11 mouse cellular contexts compared by ENCODE assay signal in genomic region chr2:27733021-27733420, GRCm38 (mm10). TPM values are rescaled to one million over a fixed set of nuclear protein-coding genes. Genes with fewer than 3 reads are reported as not detected.
A peak's percentile ranks its signal among the peaks of the same experiment; 100 is the strongest.
DNase-seq lines count a peak whose midpoint lies in the region; ATAC-seq and TF ChIP-seq lines count a peak whose summit lies in the region.
"Had no signal": no experiment of that assay in that cellular context is flagged by ENCODE, and none has a peak within 500 bp of the region (broad histone marks: within the 10 kb centered on the region; RNA-seq: fewer than 3 reads in every experiment).

No protein-coding gene starts in this region.

- H3K4me2 ChIP-seq in heart, embryonic 13.5 days = no peak overlapping the region
- H3K4me2 ChIP-seq in lung, postnatal 0 days (replicated peaks; ENCODE audit: low read depth, low read length) = no peak overlapping the region
- no peak overlapping the region for H3K4me2 ChIP-seq in heart, embryonic 16.5 days (ENCODE audit: low read depth, low read length)
- H3K4me2 ChIP-seq in limb, embryonic 15.5 days = no peak overlapping the region
- no peak overlapping the region for H3K4me2 ChIP-seq in kidney, embryonic 16.5 days (replicated peaks; ENCODE audit: low read depth, low read length)
- H3K4me2 ChIP-seq: liver, embryonic 11.5 days had no signal

- H3K27me3 ChIP-seq in heart, embryonic 13.5 days (replicated peaks) = no peaks in the 10 kb centered on the region
- no peaks in the 10 kb centered on the region for H3K27me3 ChIP-seq in lung, postnatal 0 days (replicated peaks; ENCODE audit: insufficient read depth, low read length)
- H3K27me3 ChIP-seq in heart, embryonic 16.5 days (ENCODE audit: control insufficient read depth, insufficient read depth, low read length) = no peaks in the 10 kb centered on the region
- H3K27me3 ChIP-seq in limb, embryonic 15.5 days = no peaks in the 10 kb centered on the region
- H3K27me3 ChIP-seq in kidney, embryonic 16.5 days (ENCODE audit: insufficient read depth, low read length) = no peaks in the 10 kb centered on the region

- intact Hi-C loops in heart, postnatal 10 days (cut with DNase I) = no loop called here

- ATAC-seq in heart, embryonic 13.5 days (ENCODE audit: extremely low read depth, insufficient number of reproducible peaks, low FRiP score, low TSS enrichment) = no peak
- no peak for ATAC-seq in lung, postnatal 0 days
- ATAC-seq in heart, embryonic 16.5 days (replicated peaks; ENCODE audit: extremely low read depth, insufficient read depth, low FRiP score) = 0 out of 2 replicates have a peak, but pooled peaks have one; percentile 20
- ATAC-seq in limb, embryonic 15.5 days (ENCODE audit: insufficient number of reproducible peaks, low FRiP score, low TSS enrichment, low read depth) = no peak
- ATAC-seq in CD4-positive, CD25-positive, alpha-beta regulatory T cell, adult 4 months = no peak
- no peak for ATAC-seq in kidney, embryonic 16.5 days (ENCODE audit: low FRiP score, low TSS enrichment)

- peaks cover 10% of the 10 kb centered on the region for H3K36me3 ChIP-seq in heart, embryonic 13.5 days
- no peaks in the 10 kb centered on the region for H3K36me3 ChIP-seq in lung, postnatal 0 days (ENCODE audit: insufficient read depth, low read length)
- 0 out of 2 replicates have a peak, but pooled peaks cover 2% of the 10 kb centered on the region for H3K36me3 ChIP-seq in heart, embryonic 16.5 days (ENCODE audit: control insufficient read depth, insufficient read depth)
- peaks cover 9% of the 10 kb centered on the region for H3K36me3 ChIP-seq in limb, embryonic 15.5 days
- H3K36me3 ChIP-seq in kidney, embryonic 16.5 days (ENCODE audit: insufficient read depth, low read length) = peaks cover 6% of the 10 kb centered on the region; the same call in 1 of the 2 replicates

- peak overlapping the region; percentile 81 for H3K27ac ChIP-seq in heart, embryonic 13.5 days (replicated peaks)
- no peak overlapping the region for H3K27ac ChIP-seq in lung, postnatal 0 days (ENCODE audit: low read length)
- H3K27ac ChIP-seq in heart, embryonic 16.5 days (ENCODE audit: low read length) = peak overlapping the region; percentile 19; the same call in 1 of the 2 replicates
- H3K27ac ChIP-seq in limb, embryonic 15.5 days = peak overlapping the region; percentile 79
- H3K27ac ChIP-seq in kidney, embryonic 16.5 days (ENCODE audit: low read length) = no peak overlapping the region

- H3K9ac ChIP-seq in heart, embryonic 13.5 days = peak overlapping the region; percentile 68
- H3K9ac ChIP-seq in lung, postnatal 0 days (replicated peaks; ENCODE audit: low read depth) = 0 out of 2 replicates have a peak overlapping the region, but pooled peaks have one; percentile 8
- peak overlapping the region; percentile 46 for H3K9ac ChIP-seq in heart, embryonic 16.5 days (ENCODE audit: low read length)
- 0 out of 2 replicates have a peak overlapping the region, but pooled peaks have one; percentile 14 for H3K9ac ChIP-seq in limb, embryonic 15.5 days
- no peak overlapping the region for H3K9ac ChIP-seq in kidney, embryonic 16.5 days (replicated peaks; ENCODE audit: low read length)

- no peak for TF ChIP-seq EP300 in lung, postnatal 0 days (IDR thresholded peaks at IDR 0.05)

- 37% methylated on average over 2 of the region's 2 CpGs for WGBS in heart, embryonic 13.5 days
- WGBS in lung, postnatal 0 days = 34% methylated on average over 2 of the region's 2 CpGs
- WGBS in heart, embryonic 16.5 days = 29% methylated on average over 2 of the region's 2 CpGs
- WGBS in limb, embryonic 15.5 days = 28% methylated on average over 2 of the region's 2 CpGs
- 57% methylated on average over 2 of the region's 2 CpGs for WGBS in kidney, embryonic 16.5 days

- DNase-seq in heart, postnatal 10 days = no peak
- no peak for DNase-seq in lung, postnatal 0 days (ENCODE audit: low spot score)
- DNase-seq in lung, postnatal 14 days = no peak
- DNase-seq: adrenal gland, adult 8-10 months; kidney, postnatal 25 days had no signal

- H3K4me3 ChIP-seq in heart, embryonic 13.5 days = no peak overlapping the region
- H3K4me3 ChIP-seq in lung, postnatal 0 days (ENCODE audit: low read depth, low read length) = no peak overlapping the region
- H3K4me3 ChIP-seq in heart, embryonic 16.5 days (ENCODE audit: low read length) = no peak overlapping the region
- H3K4me3 ChIP-seq in limb, embryonic 15.5 days = no peak overlapping the region
- H3K4me3 ChIP-seq in kidney, embryonic 16.5 days (ENCODE audit: low read length) = no peak overlapping the region

- no peak for TF ChIP-seq CTCF in lung, postnatal 0 days (IDR thresholded peaks at IDR 0.05)

- peaks cover 77% of the 10 kb centered on the region for H3K4me1 ChIP-seq in heart, embryonic 13.5 days
- peaks cover 15% of the 10 kb centered on the region for H3K4me1 ChIP-seq in lung, postnatal 0 days (ENCODE audit: insufficient read depth, low read depth, low read length)
- H3K4me1 ChIP-seq in heart, embryonic 16.5 days (ENCODE audit: control insufficient read depth, insufficient read depth, low read length) = peaks cover 56% of the 10 kb centered on the region
- H3K4me1 ChIP-seq in limb, embryonic 15.5 days = peaks cover 81% of the 10 kb centered on the region
- peaks cover 39% of the 10 kb centered on the region for H3K4me1 ChIP-seq in kidney, embryonic 16.5 days (ENCODE audit: insufficient read depth, low read length)

- no peaks in the 10 kb centered on the region for H3K9me3 ChIP-seq in heart, embryonic 13.5 days
- no peaks in the 10 kb centered on the region for H3K9me3 ChIP-seq in lung, postnatal 0 days (ENCODE audit: low read length)
- no peaks in the 10 kb centered on the region for H3K9me3 ChIP-seq in heart, embryonic 16.5 days (replicated peaks; ENCODE audit: control insufficient read depth, low read length)
- H3K9me3 ChIP-seq in limb, embryonic 15.5 days = no peaks in the 10 kb centered on the region
- no peaks in the 10 kb centered on the region for H3K9me3 ChIP-seq in kidney, embryonic 16.5 days (ENCODE audit: low read length)

RNA-seq across cellular contexts. Expression of gene Rxra, which starts 56.8 kb away (rescaled TPM):
- 6.7 and 7.4 TPM in 2 replicates for polyA plus RNA-seq in heart, embryonic 13.5 days (2015; fragmentation: Nextera tagmentation; extraction: Ambion mirVana)
- 10 to 100 TPM; 38.6 to 42.5 TPM for total RNA-seq in heart, postnatal 10 days (2021)
- 9.6 and 10.3 TPM in 2 replicates for polyA plus RNA-seq in lung, postnatal 0 days (2015; fragmentation: Nextera tagmentation; extraction: Ambion mirVana)
- polyA plus RNA-seq in heart, embryonic 16.5 days (2015; fragmentation: Nextera tagmentation; extraction: Ambion mirVana) = 6.6 and 8.4 TPM in 2 replicates
- polyA plus RNA-seq in limb, embryonic 15.5 days (2015; fragmentation: Nextera tagmentation; extraction: Ambion mirVana) = 19.4 and 19.7 TPM in 2 replicates
- polyA plus RNA-seq in CD4-positive, CD25-positive, alpha-beta regulatory T cell, adult 4 months (2017; shearing (Covaris generic)) = 1 to 10 TPM; 3.3 to 7.8 TPM
- 11.0 and 11.6 TPM in 2 replicates for polyA plus RNA-seq in kidney, embryonic 16.5 days (2015; fragmentation: Nextera tagmentation; extraction: Ambion mirVana)

Comparison
In these comparisons a context has a peak if more than half of its experiments do, and no peak if none do; other contexts are left out.
1. H3K27ac ChIP-seq: peak in heart, embryonic 13.5 days (single experiment), heart, embryonic 16.5 days (single experiment) and limb, embryonic 15.5 days (single experiment); none in lung, postnatal 0 days (single experiment) and kidney, embryonic 16.5 days (single experiment).